Mouse (Mus musculus): ENCODE measurements around the gene Rgs9bp. TPM values are rescaled to one million over a fixed set of nuclear protein-coding genes. Genes with fewer than 3 reads are reported as not detected.

Rgs9bp gene
- polyA plus RNA-seq, 1 experiment: 0.45 TPM

- WGBS: 72% methylated on average over 5 of the region's 5 CpGs
- Histone ChIP-seq H3K4me1 (ENCODE audit: control insufficient read depth, insufficient read depth, low read length) (no peaks in the 10 kb centered on the region; the same call in none of the 2 replicates), H3K4me3 (replicated peaks; ENCODE audit: control insufficient read depth, low read depth, low read length) (no peak overlapping the region), H3K27ac (ENCODE audit: control insufficient read depth, insufficient read depth, low read depth, low read length, poor library complexity) (no peak overlapping the region)
- TF ChIP-seq CTCF (IDR thresholded peaks at IDR 0.05; ENCODE audit: control insufficient read depth, insufficient read depth, low read length) (no peak), POLR2A (IDR thresholded peaks at IDR 0.05; ENCODE audit: borderline replicate concordance, control insufficient read depth, low read depth, low read length) (no peak)
Observed at GRCm38 (mm10) chr7:35587728-35588127, 2.3 kb upstream of the Rgs9bp start.

GRCm38 (mm10) chr7:35586906-35587445, 1.6 kb upstream of the Rgs9bp start:
- Histone ChIP-seq H3K4me1 (ENCODE audit: control insufficient read depth, insufficient read depth, low read length) (no peaks in the 10 kb centered on the region; the same call in none of the 2 replicates), H3K4me3 (replicated peaks; ENCODE audit: control insufficient read depth, low read depth, low read length) (peak overlapping the region; percentile 94), H3K27ac (ENCODE audit: control insufficient read depth, insufficient read depth, low read depth, low read length, poor library complexity) (no peak overlapping the region)
- TF ChIP-seq CTCF (IDR thresholded peaks at IDR 0.05; ENCODE audit: control insufficient read depth, insufficient read depth, low read length) (no peak), POLR2A (IDR thresholded peaks at IDR 0.05; ENCODE audit: borderline replicate concordance, control insufficient read depth, low read depth, low read length) (no peak)
- WGBS: 28% methylated on average over 15 of the region's 15 CpGs

DNA sequence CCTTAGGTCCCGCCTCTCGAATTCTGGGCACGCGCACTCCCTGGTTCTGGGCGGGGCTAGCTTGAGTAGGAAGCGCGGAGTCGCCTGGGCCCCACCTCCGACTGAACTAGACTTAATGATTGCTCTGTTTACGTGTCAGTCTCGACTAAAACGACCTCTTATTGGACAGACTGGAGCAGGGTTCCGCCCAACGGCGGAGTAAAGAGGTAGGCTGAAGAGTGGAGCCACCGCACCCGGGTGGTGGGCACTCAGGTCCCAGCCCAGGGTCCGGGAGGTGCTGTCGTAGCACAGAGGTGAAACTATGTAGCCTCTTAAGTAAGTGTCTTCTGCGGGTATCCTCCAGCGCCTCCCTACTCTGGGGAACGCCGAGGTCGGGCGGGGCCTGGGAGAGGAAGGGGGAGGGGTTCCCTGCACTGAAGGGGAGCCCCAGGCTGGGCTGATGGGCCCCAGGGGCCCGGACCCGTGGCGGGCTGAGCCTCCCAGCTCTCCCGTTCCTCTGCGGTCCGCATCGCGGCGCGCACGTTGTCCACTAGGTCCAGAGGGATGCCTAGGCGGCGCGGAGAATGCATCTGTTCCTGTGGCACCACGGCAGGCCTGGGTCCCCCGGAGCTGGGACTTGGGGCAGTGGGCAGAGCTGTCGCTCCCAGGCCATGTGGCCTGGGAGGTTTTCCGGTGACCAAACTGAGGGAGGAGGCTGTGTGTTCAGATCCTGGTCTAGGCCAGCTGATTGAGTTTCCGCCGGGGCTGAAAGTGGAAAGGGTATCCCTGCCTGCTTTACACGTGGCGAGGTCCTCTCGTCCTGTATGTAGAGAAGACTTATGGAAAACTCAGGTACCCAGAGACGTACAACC, 898 bp upstream of the Rgs9bp start, which contains the start of gene Ankrd27:
Ankrd27 (plus strand) TSS at position 190 of the 851 bp plus-strand sequence.
- H3K4me3 ChIP-seq (replicated peaks; ENCODE audit: control insufficient read depth, low read depth, low read length): peak within 1 kb of the TSS; percentile 94
- peak; percentile 50; the same call in 1 of the 2 replicates for TF ChIP-seq POLR2A (IDR thresholded peaks at IDR 0.05; ENCODE audit: borderline replicate concordance, control insufficient read depth, low read depth, low read length)
- no peak for TF ChIP-seq CTCF (IDR thresholded peaks at IDR 0.05; ENCODE audit: control insufficient read depth, insufficient read depth, low read length)
- WGBS: under 1% methylated on average over 49 of the region's 49 CpGs
- H3K4me1 ChIP-seq (ENCODE audit: control insufficient read depth, insufficient read depth, low read length): no peaks in the 10 kb centered on the region; the same call in none of the 2 replicates
- H3K27ac ChIP-seq (ENCODE audit: control insufficient read depth, insufficient read depth, low read depth, low read length, poor library complexity): peak within 1 kb of the TSS; percentile 40; the same call in 1 of the 2 replicates

- WGBS: 1% methylated on average over 50 of the region's 50 CpGs
- TF ChIP-seq POLR2A (IDR thresholded peaks at IDR 0.05; ENCODE audit: borderline replicate concordance, control insufficient read depth, low read depth, low read length): no peak
- no peak for TF ChIP-seq CTCF (IDR thresholded peaks at IDR 0.05; ENCODE audit: control insufficient read depth, insufficient read depth, low read length)
- Histone ChIP-seq H3K4me3 (replicated peaks; ENCODE audit: control insufficient read depth, low read depth, low read length) (peak overlapping the region; percentile 68), H3K4me1 (ENCODE audit: control insufficient read depth, insufficient read depth, low read length) (no peaks in the 10 kb centered on the region; the same call in none of the 2 replicates), H3K27ac (ENCODE audit: control insufficient read depth, insufficient read depth, low read depth, low read length, poor library complexity) (no peak overlapping the region)
Observed at GRCm38 (mm10) chr7:35584786-35585190, 594 bp downstream of the Rgs9bp start.

- Histone ChIP-seq H3K27ac (ENCODE audit: control insufficient read depth, insufficient read depth, low read depth, low read length, poor library complexity) (no peak overlapping the region), H3K4me3 (replicated peaks; ENCODE audit: control insufficient read depth, low read depth, low read length) (peak overlapping the region; percentile 67), H3K4me1 (ENCODE audit: control insufficient read depth, insufficient read depth, low read length) (no peaks in the 10 kb centered on the region; the same call in none of the 2 replicates)
- 8% methylated on average over 36 of the region's 36 CpGs for WGBS
- TF ChIP-seq CTCF (IDR thresholded peaks at IDR 0.05; ENCODE audit: control insufficient read depth, insufficient read depth, low read length) (no peak), POLR2A (IDR thresholded peaks at IDR 0.05; ENCODE audit: borderline replicate concordance, control insufficient read depth, low read depth, low read length) (no peak)
Observed at GRCm38 (mm10) chr7:35584068-35584785, 1.2 kb downstream of the Rgs9bp start.

- WGBS: 54% methylated on average over 11 of the region's 11 CpGs
Observed at GRCm38 (mm10) chr7:35583476-35584025, 1.8 kb downstream of the Rgs9bp start.

GRCm38 (mm10) chr7:35582719-35583118, 2.7 kb downstream of the Rgs9bp start:
- 55% methylated on average over 5 of the region's 5 CpGs for WGBS
- no peak overlapping the region for H3K4me3 ChIP-seq (replicated peaks; ENCODE audit: control insufficient read depth, low read depth, low read length)
- peak; percentile 43 for TF ChIP-seq CTCF (IDR thresholded peaks at IDR 0.05; ENCODE audit: control insufficient read depth, insufficient read depth, low read length)
- TF ChIP-seq POLR2A (IDR thresholded peaks at IDR 0.05; ENCODE audit: borderline replicate concordance, control insufficient read depth, low read depth, low read length): no peak
- H3K27ac ChIP-seq (ENCODE audit: control insufficient read depth, insufficient read depth, low read depth, low read length, poor library complexity): no peak overlapping the region
- no peaks in the 10 kb centered on the region; the same call in none of the 2 replicates for H3K4me1 ChIP-seq (ENCODE audit: control insufficient read depth, insufficient read depth, low read length)

More at GRCm38 (mm10) chr7:35583476-35584025, 1.8 kb downstream of the Rgs9bp start:
- no peak overlapping the region for H3K27ac ChIP-seq (ENCODE audit: control insufficient read depth, insufficient read depth, low read depth, low read length, poor library complexity)
- H3K4me1 ChIP-seq (ENCODE audit: control insufficient read depth, insufficient read depth, low read length): no peaks in the 10 kb centered on the region; the same call in none of the 2 replicates
- no peak overlapping the region for H3K4me3 ChIP-seq (replicated peaks; ENCODE audit: control insufficient read depth, low read depth, low read length)
- no peak for TF ChIP-seq POLR2A (IDR thresholded peaks at IDR 0.05; ENCODE audit: borderline replicate concordance, control insufficient read depth, low read depth, low read length)
- TF ChIP-seq CTCF (IDR thresholded peaks at IDR 0.05; ENCODE audit: control insufficient read depth, insufficient read depth, low read length): no peak
